Mouse (Mus musculus): ENCODE data around the gene Hmga2.

DNA sequence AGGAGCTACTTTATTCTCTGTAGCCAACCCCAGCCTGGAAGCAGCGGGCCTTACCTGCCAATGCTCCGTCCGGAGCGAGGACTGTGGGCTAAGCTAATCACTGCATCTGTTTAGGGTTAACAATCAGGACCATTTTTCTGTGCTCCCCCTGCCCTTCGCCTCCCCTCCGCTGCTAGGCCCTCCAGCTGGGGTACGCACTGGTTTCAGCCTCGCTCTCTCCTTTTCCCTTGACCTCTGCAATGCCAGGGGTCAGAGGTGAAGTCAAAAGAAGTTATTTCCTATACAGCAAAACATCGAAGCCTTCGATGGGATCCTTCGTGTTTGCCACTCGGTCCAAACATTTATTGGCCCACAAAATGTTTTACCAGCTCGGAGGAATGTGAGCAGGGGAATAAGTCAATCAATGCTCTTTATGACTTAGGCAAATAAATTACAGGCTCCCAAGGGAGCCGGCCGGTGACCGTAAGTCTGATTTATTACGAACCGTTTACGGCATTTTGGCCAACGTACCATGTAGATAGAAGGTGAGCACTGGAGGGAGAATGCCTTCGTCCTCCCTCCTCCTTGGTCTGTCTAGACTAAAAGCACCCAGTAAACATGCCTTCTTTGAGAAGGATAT, 107.0 kb downstream of the Hmga2 start:
- no peak for TF ChIP-seq CHD2 (IDR thresholded peaks at IDR 0.05; ENCODE audit: low read depth, low read length)
- no peak for TF ChIP-seq ZNF384 (IDR thresholded peaks at IDR 0.05; ENCODE audit: low read depth, low read length)
- no peak for TF ChIP-seq MAFK (IDR thresholded peaks at IDR 0.05; ENCODE audit: insufficient read depth, low read depth, low read length)
- no peak for TF ChIP-seq ZC3H11A (IDR thresholded peaks at IDR 0.05; ENCODE audit: borderline replicate concordance, low read depth, low read length)

Data from ES-E14 (cell line).